Comparison of ENCODE assay signal across 8 mouse cellular contexts in genomic region chr1:74601267-74601962, GRCm38 (mm10). TPM values are rescaled to one million over a fixed set of nuclear protein-coding genes. Genes with fewer than 3 reads are reported as not detected.
DNase-seq lines count a peak whose midpoint lies in the region; ATAC-seq lines count a peak whose summit lies in the region.

TSS of gene Rnf25 (minus strand) at chr1:74601397.
TSS of gene Stk36 (plus strand) at chr1:74601445.

- H3K27ac ChIP-seq in intestine, embryonic 14.5 days (ENCODE audit: low read depth) = peak within 1 kb of the TSS; percentile 22; the same call in 1 of the 2 replicates

- no peaks in the 10 kb centered on the region for H3K9me3 ChIP-seq in intestine, embryonic 14.5 days (ENCODE audit: control insufficient read depth, low read length)

- peak within 1 kb of the TSS; percentile 85 for H3K4me3 ChIP-seq in intestine, embryonic 14.5 days (ENCODE audit: low read depth, low read length)

- ATAC-seq in intestine, embryonic 14.5 days (replicated peaks; ENCODE audit: low FRiP score, low TSS enrichment, low read depth) = peak; percentile 81; the same call in 1 of the 2 replicates

- H3K4me2 ChIP-seq in intestine, embryonic 14.5 days (ENCODE audit: low read length) = peak within 1 kb of the TSS; percentile 89

- peaks cover 14% of the 10 kb centered on the region for H3K4me1 ChIP-seq in intestine, embryonic 14.5 days (replicated peaks; ENCODE audit: control insufficient read depth, insufficient read depth, low read length)

- WGBS in intestine, embryonic 14.5 days = 10% methylated on average over 25 of the region's 25 CpGs

- peak within 1 kb of the TSS; percentile 80 for H3K9ac ChIP-seq in intestine, embryonic 14.5 days (ENCODE audit: low read length)

- no peaks in the 10 kb centered on the region for H3K27me3 ChIP-seq in intestine, embryonic 14.5 days (replicated peaks; ENCODE audit: control insufficient read depth, insufficient read depth, low read length)

- intact Hi-C loops in left cerebral cortex, postnatal 14 days (cut with DNase I) = no loop called here

- H3K36me3 ChIP-seq in intestine, embryonic 14.5 days (ENCODE audit: control insufficient read depth, insufficient read depth, low read length) = peaks cover 20% of the 10 kb centered on the region

- DNase-seq in adrenal gland, adult (ENCODE audit: inconsistent age in 2 of 2, low spot score in 1 of 2) = peak; percentile 89 to 95
- DNase-seq in embryo, embryonic 10.5 days (ENCODE audit: low spot score) = peak; percentile 97
- peak; percentile 82 for DNase-seq in gastrocnemius, postnatal 25 days
- peak; percentile 87 for DNase-seq in intestine, embryonic 14.5 days (ENCODE audit: low spot score)
- DNase-seq in left cerebral cortex, postnatal 14 days (ENCODE audit: low spot score in 2 of 2) = peak; percentile 84 to 88
- DNase-seq in mesoderm, embryonic 11.5 days (ENCODE audit: low read depth, low spot score) = peak; percentile 87
- DNase-seq in right cerebral cortex, postnatal 36 days (ENCODE audit: low spot score in 2 of 2) = peak; percentile 75 to 90
- DNase-seq in yolk sac, embryonic 10.5 days (ENCODE audit: low spot score) = peak; percentile 84

RNA-seq across cellular contexts. Expression of gene Rnf25, which starts in this region (rescaled TPM):
- 10 to 100 TPM; 13.1 to 17.5 TPM for total RNA-seq in gastrocnemius, postnatal 25 days (2021)
- polyA plus RNA-seq in intestine, embryonic 14.5 days (2014; fragmentation: Nextera tagmentation; extraction: Ambion mirVana) = 7.5 and 7.9 TPM in 2 replicates
- total RNA-seq in left cerebral cortex, postnatal 14 days (2021) = 10 to 100 TPM; 54.2 to 61.8 TPM

RNA-seq across cellular contexts. Expression of gene Stk36, which starts in this region (rescaled TPM):
- under 1 TPM; 0.84 to 0.96 TPM for total RNA-seq in gastrocnemius, postnatal 25 days (2021)
- 5.1 TPM in 2 replicates for polyA plus RNA-seq in intestine, embryonic 14.5 days (2014; fragmentation: Nextera tagmentation; extraction: Ambion mirVana)
- 1 to 10 TPM; 6.3 to 6.9 TPM for total RNA-seq in left cerebral cortex, postnatal 14 days (2021)

Comparison
In these comparisons a context has a peak if more than half of its experiments do, and no peak if none do; other contexts are left out.
1. Peak in every context shown above with its lines: DNase-seq, ATAC-seq, H3K4me3 ChIP-seq and H3K27ac ChIP-seq.